Mouse (Mus musculus): ENCODE measurements around the gene Mtor. TPM values are rescaled to one million over a fixed set of nuclear protein-coding genes. Genes with fewer than 3 reads are reported as not detected.

The Mtor gene
- total RNA-seq, 2 experiments from 2014 or later, result 4.6 to 7.8 TPM

Other genes starting within 250 kb of the Mtor start
- not detected in 2 replicates for gene Disp3, start 160.6 kb upstream of the Mtor start, total RNA-seq (2015; ENCODE audit: low replicate concordance)
- not detected in 2 replicates for gene Disp3, start 160.6 kb upstream of the Mtor start, total RNA-seq (2017; ENCODE audit: low replicate concordance)
- 0.77 and 2.3 TPM in 2 replicates for gene Ubiad1, start 3.8 kb upstream of the Mtor start, total RNA-seq (2015; ENCODE audit: low replicate concordance)
- gene Ubiad1, start 3.8 kb upstream of the Mtor start, total RNA-seq (2017; ENCODE audit: low replicate concordance), result 1.3 and 4.9 TPM in 2 replicates
- 0.58 TPM in 1 of 2 replicates, not detected in the other for gene Angptl7, start 51.8 kb downstream of the Mtor start, total RNA-seq (2015; ENCODE audit: low replicate concordance)
- not detected in 2 replicates for gene Angptl7, start 51.8 kb downstream of the Mtor start, total RNA-seq (2017; ENCODE audit: low replicate concordance)
- 9.4 and 17.3 TPM in 2 replicates for gene Exosc10, start 109.8 kb downstream of the Mtor start, total RNA-seq (2015; ENCODE audit: low replicate concordance)
- 11.2 and 16.9 TPM in 2 replicates for gene Exosc10, start 109.8 kb downstream of the Mtor start, total RNA-seq (2017; ENCODE audit: low replicate concordance)
- 25.7 and 26.5 TPM in 2 replicates for gene Srm, start 142.9 kb downstream of the Mtor start, total RNA-seq (2015; ENCODE audit: low replicate concordance)
- 2.4 and 9.6 TPM in 2 replicates for gene Srm, start 142.9 kb downstream of the Mtor start, total RNA-seq (2017; ENCODE audit: low replicate concordance)
- gene Masp2, start 153.9 kb downstream of the Mtor start, total RNA-seq (2015; ENCODE audit: low replicate concordance), result not detected in 2 replicates
- gene Masp2, start 153.9 kb downstream of the Mtor start, total RNA-seq (2017; ENCODE audit: low replicate concordance), result 0.28 TPM in 1 of 2 replicates, not detected in the other
- gene Tardbp, start 178.4 kb downstream of the Mtor start, total RNA-seq (2015; ENCODE audit: low replicate concordance), result 83.6 and 89.4 TPM in 2 replicates
- 112 and 199 TPM in 2 replicates for gene Tardbp, start 178.4 kb downstream of the Mtor start, total RNA-seq (2017; ENCODE audit: low replicate concordance)
- gene Gm572, start 194.7 kb downstream of the Mtor start, total RNA-seq (2015; ENCODE audit: low replicate concordance), result not detected in 2 replicates
- gene Gm572, start 194.7 kb downstream of the Mtor start, total RNA-seq (2017; ENCODE audit: low replicate concordance), result not detected in 2 replicates

All from erythroblast, adult 5-6 weeks (primary cell).